Mouse (Mus musculus) testis, adult 2 months (tissue): ENCODE data around the gene Apela.

Experiments used
- CTCF ChIP-seq: fragments of 200-500 bp; IDR thresholded peaks from 2 replicates; pipeline ENCODE4 v1.5.1; 2012; ENCODE audit warnings: low read depth, mild to moderate bottlenecking, inconsistent platforms, low read length, moderate library complexity; ENCODE audit not compliant: control insufficient read depth, insufficient read depth, insufficient replicate concordance
- POLR2A ChIP-seq: fragments of 200-500 bp; IDR thresholded peaks from 2 replicates; pipeline ENCODE4 v1.6.1; 2012; ENCODE audit warnings: low read depth, mild to moderate bottlenecking, inconsistent platforms, low read length, moderate library complexity; ENCODE audit not compliant: control insufficient read depth

- TF ChIP-seq CTCF, result no peak
- no peak for TF ChIP-seq POLR2A
These were observed 37.6 kb upstream of the Apela start, which contains the start of gene Gm10663 for GRCm38 (mm10) chr8:65074733-65075132.
